Mouse (Mus musculus) midbrain, embryonic 15.5 days (tissue): ENCODE results near the gene Tradd. TPM values are rescaled to one million over a fixed set of nuclear protein-coding genes. Genes with fewer than 3 reads are reported as not detected.
"Not testable (repeated sequence)": the region's sequence is repeated elsewhere in the genome, so short reads cannot be mapped to it uniquely, and the experiment has no call there.

Experiments used
- ATAC-seq: fragments of 200-750 bp; cut with Nextera tagmentation; replicated peaks from 2 replicates; pipeline ENCODE4 v1.8.0; 2017; ENCODE audit warnings: moderate TSS enrichment
- H3K27ac ChIP-seq: fragments of 300-500 bp; sonication (generic); 2 replicates; pipeline ENCODE4 v1.5.1; 2015; ENCODE audit warnings: mild to moderate bottlenecking, inconsistent platforms
- H3K27me3 ChIP-seq: fragments of 300-500 bp; sonication (generic); replicated peaks from 2 replicates; pipeline ENCODE4 v1.6.1; 2015; ENCODE audit warnings: inconsistent platforms
- H3K36me3 ChIP-seq: fragments of 300-500 bp; sonication (generic); replicated peaks from 2 replicates; pipeline ENCODE4 v1.6.1; 2015; ENCODE audit warnings: inconsistent platforms
- H3K4me1 ChIP-seq: fragments of 300-500 bp; sonication (generic); 2 replicates; pipeline ENCODE4 v1.6.1; 2015; ENCODE audit warnings: inconsistent platforms
- H3K4me2 ChIP-seq: fragments of 300-500 bp; sonication (generic); 2 replicates; pipeline ENCODE4 v1.6.1; 2015; ENCODE audit warnings: inconsistent platforms, mild to moderate bottlenecking, moderate library complexity
- H3K4me3 ChIP-seq: fragments of 300-500 bp; sonication (generic); 2 replicates; pipeline ENCODE4 v1.5.1; 2015; ENCODE audit warnings: mild to moderate bottlenecking, inconsistent platforms
- H3K9ac ChIP-seq: fragments of 300-500 bp; sonication (generic); 2 replicates; pipeline ENCODE4 v1.6.1; 2015; ENCODE audit warnings: mild to moderate bottlenecking, inconsistent platforms
- H3K9me3 ChIP-seq: fragments of 300-500 bp; sonication (generic); 2 replicates; pipeline ENCODE4 v1.6.1; 2016; ENCODE audit warnings: inconsistent platforms
- WGBS: fragments of 180-500 bp; shearing (Covaris S2); methylation state at CpG from one replicate; pipeline ENCODE4 v1.1.7; 2015; ENCODE audit warnings: mixed read lengths; 5-methylcytosine and 5-hydroxymethylcytosine counted together
- polyA plus RNA-seq: library from polyadenylated mRNA; unstranded; fragments of >200 nt; fragmentation: Nextera tagmentation; extraction: Ambion mirVana; gene quantifications from 2 replicates; pipeline ENCODE4 v1.2.1, GENCODE M21; 2015

Gene Tradd
- polyA plus RNA-seq, 1 experiment from 2014 or later, result 13.5 TPM

GRCm38 (mm10) chr8:105251954-105252353 lies 12.5 kb downstream of the Tradd start:
- H3K9me3 ChIP-seq, result no peaks in the 10 kb centered on the region
- peaks cover 16% of the 10 kb centered on the region for H3K4me1 ChIP-seq
- 95% methylated on average over 6 of the region's 6 CpGs for WGBS
- no peak overlapping the region for H3K4me3 ChIP-seq
- no peak overlapping the region for H3K9ac ChIP-seq
- H3K36me3 ChIP-seq, result peaks cover 33% of the 10 kb centered on the region
- no peak overlapping the region for H3K27ac ChIP-seq
- H3K4me2 ChIP-seq, result no peak overlapping the region
- peaks cover 12% of the 10 kb centered on the region for H3K27me3 ChIP-seq
- no peak for ATAC-seq

- no peak for ATAC-seq
- peaks cover 21% of the 10 kb centered on the region for H3K36me3 ChIP-seq
- no peak overlapping the region for H3K4me3 ChIP-seq
- no peak overlapping the region for H3K9ac ChIP-seq
- no peak overlapping the region for H3K27ac ChIP-seq
- no peak overlapping the region for H3K4me2 ChIP-seq
- no peaks in the 10 kb centered on the region for H3K27me3 ChIP-seq
- no peaks in the 10 kb centered on the region for H3K9me3 ChIP-seq
- no peaks in the 10 kb centered on the region for H3K4me1 ChIP-seq
- WGBS, result 96% methylated on average over 7 of the region's 7 CpGs
These were observed 23.4 kb downstream of the Tradd start for GRCm38 (mm10) chr8:105241016-105241415.

- H3K4me1 ChIP-seq, result no peaks in the 10 kb centered on the region
- no peak overlapping the region for H3K4me3 ChIP-seq
- no peaks in the 10 kb centered on the region for H3K27me3 ChIP-seq
- no peaks in the 10 kb centered on the region for H3K9me3 ChIP-seq
- no peak overlapping the region for H3K27ac ChIP-seq
- H3K4me2 ChIP-seq, result no peak overlapping the region
- no peak overlapping the region for H3K9ac ChIP-seq
- H3K36me3 ChIP-seq, result peaks cover 28% of the 10 kb centered on the region
- WGBS, result 91% methylated on average over 14 of the region's 14 CpGs
- ATAC-seq, result no peak
These were observed 26.8 kb downstream of the Tradd start for GRCm38 (mm10) chr8:105237442-105238142.

DNA sequence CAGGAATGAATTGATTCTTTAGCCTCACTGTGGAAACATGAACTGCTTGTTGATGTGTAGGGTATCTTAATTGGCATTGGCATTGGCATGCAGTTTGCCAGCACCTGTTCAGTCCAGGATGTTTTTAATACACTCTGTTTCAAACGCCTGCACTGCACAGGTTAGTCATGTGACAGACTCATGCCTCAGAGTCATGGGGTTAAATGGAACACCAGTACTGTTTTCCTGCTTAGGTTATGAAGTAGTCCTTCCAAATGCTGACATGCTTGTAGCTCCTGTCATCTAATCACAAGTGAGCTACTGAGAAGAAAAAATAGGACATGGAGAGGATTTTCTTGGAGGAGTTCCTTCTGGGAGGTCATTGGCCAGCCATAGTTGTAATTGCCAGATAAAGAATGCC lies 29.2 kb downstream of the Tradd start:
- H3K4me1 ChIP-seq, result no peaks in the 10 kb centered on the region
- no peak for ATAC-seq
- H3K4me2 ChIP-seq, result no peak overlapping the region
- no peak overlapping the region for H3K4me3 ChIP-seq
- no peaks in the 10 kb centered on the region for H3K27me3 ChIP-seq
- no peaks in the 10 kb centered on the region for H3K9me3 ChIP-seq
- WGBS, result 84% methylated on average over 1 of the region's 1 CpGs
- no peak overlapping the region for H3K27ac ChIP-seq
- H3K9ac ChIP-seq, result no peak overlapping the region
- H3K36me3 ChIP-seq, result peaks cover 16% of the 10 kb centered on the region

DNA sequence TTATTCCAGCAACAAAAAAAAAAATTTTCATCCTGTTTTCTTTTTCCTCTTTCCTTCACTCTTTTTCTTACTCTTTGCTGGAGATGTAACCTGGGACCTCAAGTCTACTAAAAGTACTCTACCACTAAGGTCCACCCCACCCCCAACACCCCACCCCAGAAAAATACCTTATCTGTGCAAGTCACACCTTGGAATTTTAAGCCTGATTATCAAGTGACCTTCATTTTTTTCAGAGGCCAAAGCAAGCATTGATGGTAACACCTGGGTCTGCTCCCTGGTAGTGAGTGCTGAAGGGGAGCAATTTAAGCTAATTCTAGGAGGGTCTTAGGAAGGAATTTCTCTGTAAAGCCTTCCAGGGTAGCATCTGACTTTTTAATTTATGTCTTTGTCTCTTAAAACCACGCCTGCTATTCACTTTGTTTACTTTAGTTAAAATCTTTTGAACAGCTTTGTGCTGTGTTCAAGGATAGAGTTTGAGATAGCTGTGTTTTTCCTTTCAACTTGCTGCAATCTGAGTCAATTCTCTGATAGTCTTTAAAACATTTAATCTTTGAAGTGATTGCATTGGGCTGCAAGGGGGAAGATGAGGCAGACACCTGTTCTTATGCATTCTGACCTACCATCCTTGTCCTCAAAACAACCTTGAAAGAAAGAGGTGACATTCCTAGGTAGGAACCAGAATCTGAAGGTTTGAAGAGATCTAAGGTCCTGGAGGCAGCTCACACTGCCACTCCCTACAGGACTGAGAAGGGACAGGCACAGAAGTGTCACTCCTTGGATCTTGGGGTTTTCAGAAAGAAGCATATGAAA lies 31.1 kb downstream of the Tradd start:
- no peaks in the 10 kb centered on the region for H3K27me3 ChIP-seq
- H3K4me3 ChIP-seq, result no peak overlapping the region
- H3K4me1 ChIP-seq, result no peaks in the 10 kb centered on the region
- H3K4me2 ChIP-seq, result no peak overlapping the region
- H3K9ac ChIP-seq, result no peak overlapping the region
- no peaks in the 10 kb centered on the region for H3K9me3 ChIP-seq
- WGBS, result 77% methylated on average over 1 of the region's 1 CpGs
- H3K27ac ChIP-seq, result no peak overlapping the region
- 0 out of 2 replicates have a peak, but pooled peaks cover 10% of the 10 kb centered on the region for H3K36me3 ChIP-seq
- no peak for ATAC-seq

DNA sequence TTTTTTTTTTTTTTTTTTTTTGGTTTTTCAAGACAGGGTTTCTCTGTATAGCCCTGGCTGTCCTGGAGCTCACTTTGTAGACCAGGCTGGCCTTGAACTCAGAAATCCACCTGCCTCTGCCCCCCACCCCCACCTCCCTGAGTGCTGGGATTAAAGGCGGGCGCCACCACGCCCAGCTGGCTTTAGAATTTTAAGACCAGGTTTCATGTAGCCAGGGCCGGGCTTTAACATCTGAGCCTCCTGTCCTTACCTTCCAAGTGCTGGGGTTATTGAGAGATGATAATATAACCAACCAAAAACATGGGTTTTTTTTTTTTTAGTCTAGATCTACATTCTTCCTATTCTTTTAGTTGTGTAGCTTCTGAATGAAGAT lies 32.1 kb downstream of the Tradd start:
- not testable (repeated sequence) for H3K4me1 ChIP-seq, H3K9ac ChIP-seq

GRCm38 (mm10) chr8:105231503-105232320 lies 32.7 kb downstream of the Tradd start:
- Histone ChIP-seq H3K9ac (no peak overlapping the region), H3K4me1 (peaks cover 8% of the 10 kb centered on the region), H3K27ac (no peak overlapping the region), H3K9me3 (no peaks in the 10 kb centered on the region), H3K4me3 (no peak overlapping the region), H3K27me3 (no peaks in the 10 kb centered on the region), H3K36me3 (0 out of 2 replicates have a peak, but pooled peaks cover 10% of the 10 kb centered on the region), H3K4me2 (no peak overlapping the region)
- no peak for ATAC-seq
- 86% methylated on average over 12 of the region's 12 CpGs for WGBS

More for the DNA sequence above, 32.1 kb downstream of the Tradd start:
- ATAC-seq, H3K27ac ChIP-seq, H3K4me2 ChIP-seq, H3K9me3 ChIP-seq, H3K4me3 ChIP-seq, H3K27me3 ChIP-seq: not testable (repeated sequence)
- WGBS, result 92% methylated on average over 4 of the region's 4 CpGs
- H3K36me3 ChIP-seq, result 0 out of 2 replicates have a peak, but pooled peaks cover 10% of the 10 kb centered on the region

DNA sequence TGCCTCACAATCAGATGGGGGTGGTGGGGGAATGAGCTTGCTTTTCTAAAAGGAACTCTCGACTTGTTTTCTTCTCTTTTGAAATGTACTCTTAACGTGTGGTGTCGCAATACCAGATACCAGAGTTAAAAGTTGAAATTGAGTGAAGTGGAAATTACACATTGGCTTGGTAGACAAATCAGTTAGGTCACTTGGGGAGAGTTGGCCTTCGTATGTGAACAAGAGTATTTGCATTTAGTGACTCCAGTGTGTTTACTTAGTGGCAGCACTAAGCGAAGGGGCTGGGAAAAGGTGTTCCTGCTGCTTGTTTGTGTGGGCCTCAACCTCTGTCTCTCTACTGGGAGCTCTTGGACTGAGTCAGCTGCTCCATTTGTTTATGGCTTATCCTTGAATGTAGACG lies 38.5 kb downstream of the Tradd start:
- H3K4me2 ChIP-seq, result peak overlapping the region; percentile 67
- no peaks in the 10 kb centered on the region for H3K27me3 ChIP-seq
- H3K27ac ChIP-seq, result no peak overlapping the region
- ATAC-seq, result no peak
- H3K36me3 ChIP-seq, result no peaks in the 10 kb centered on the region
- peak overlapping the region; percentile 66 for H3K9ac ChIP-seq
- no peaks in the 10 kb centered on the region for H3K9me3 ChIP-seq
- H3K4me3 ChIP-seq, result peak overlapping the region; percentile 59
- peaks cover 25% of the 10 kb centered on the region for H3K4me1 ChIP-seq
- 27% methylated on average over 6 of the region's 6 CpGs for WGBS

DNA sequence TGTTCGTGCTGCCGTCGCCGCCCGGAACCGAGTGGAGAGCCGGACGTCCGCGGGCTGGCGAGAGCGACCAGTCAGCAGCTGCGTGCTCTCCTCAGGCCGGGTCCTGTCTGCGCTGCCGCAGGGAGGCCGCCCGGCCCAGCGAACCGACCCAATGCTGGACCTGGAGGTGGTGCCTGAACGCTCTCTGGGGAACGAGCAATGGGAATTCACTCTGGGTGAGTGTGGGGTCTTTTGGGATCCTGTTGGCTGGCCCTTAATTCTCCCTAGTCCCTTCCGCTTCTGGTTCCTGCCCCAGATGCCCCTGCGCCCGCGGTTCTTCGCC lies 39.2 kb downstream of the Tradd start:
- Histone ChIP-seq H3K9ac (peak overlapping the region; percentile 66), H3K4me1 (peaks cover 25% of the 10 kb centered on the region), H3K27ac (peak overlapping the region; percentile 76), H3K9me3 (no peaks in the 10 kb centered on the region), H3K4me3 (peak overlapping the region; percentile 59), H3K4me2 (peak overlapping the region; percentile 67), H3K36me3 (no peaks in the 10 kb centered on the region), H3K27me3 (no peaks in the 10 kb centered on the region)
- no peak for ATAC-seq
- 0% methylated on average over 27 of the region's 27 CpGs for WGBS

DNA sequence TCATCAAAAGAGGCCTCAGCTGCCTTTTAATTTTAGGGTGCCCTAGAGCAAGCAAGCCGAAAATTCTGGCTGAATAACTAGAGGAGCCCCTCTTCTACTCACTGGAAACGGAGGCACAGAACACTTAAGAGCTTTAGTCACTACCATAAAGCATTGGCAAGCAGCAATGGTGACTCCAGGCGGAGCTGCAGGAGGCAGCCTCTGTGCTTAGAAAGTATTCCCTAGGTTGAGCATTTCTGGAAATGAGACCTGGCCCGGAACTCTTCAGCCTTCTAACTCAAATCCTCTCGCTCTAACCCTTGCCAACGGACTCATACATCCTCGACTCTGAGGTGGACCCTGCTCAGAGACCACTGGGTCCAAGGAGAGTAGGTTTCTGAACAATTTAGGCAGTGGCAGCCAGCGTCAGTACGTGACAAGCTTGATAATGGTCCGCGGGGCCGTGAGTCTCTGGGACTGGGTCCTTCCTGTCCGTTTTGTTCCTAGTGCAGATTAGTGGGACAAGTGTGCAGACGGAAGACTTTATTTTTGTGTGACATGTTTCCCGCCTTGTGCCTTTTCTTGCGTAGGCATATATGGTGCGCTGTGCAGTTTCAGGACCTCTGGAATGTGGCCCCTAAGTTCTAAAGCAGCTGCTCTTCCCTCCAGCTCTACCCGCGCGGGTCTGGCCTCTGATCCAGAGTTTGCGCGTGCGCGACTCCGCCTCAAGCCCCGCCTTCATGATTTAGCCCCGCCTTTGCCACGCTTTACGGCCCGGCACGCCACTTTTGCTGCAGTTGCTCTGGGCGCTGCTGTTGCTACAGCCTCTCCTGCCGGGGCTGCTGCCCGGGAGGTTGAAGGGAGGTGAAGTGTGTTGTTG lies 39.8 kb downstream of the Tradd start, which contains the start of gene D230025D16Rik:
TSS of gene D230025D16Rik (plus strand) at position 733 of the 859 bp plus-strand sequence.
- H3K4me1 ChIP-seq, result peaks cover 25% of the 10 kb centered on the region
- H3K4me2 ChIP-seq, result peak within 1 kb of the TSS; percentile 67
- peak within 1 kb of the TSS; percentile 66 for H3K9ac ChIP-seq
- H3K9me3 ChIP-seq, result no peaks in the 10 kb centered on the region
- peak within 1 kb of the TSS; percentile 76 for H3K27ac ChIP-seq
- peak within 1 kb of the TSS; percentile 59 for H3K4me3 ChIP-seq
- WGBS, result 2% methylated on average over 34 of the region's 34 CpGs
- H3K27me3 ChIP-seq, result no peaks in the 10 kb centered on the region
- no peaks in the 10 kb centered on the region for H3K36me3 ChIP-seq
- ATAC-seq, result peak; percentile 95

DNA sequence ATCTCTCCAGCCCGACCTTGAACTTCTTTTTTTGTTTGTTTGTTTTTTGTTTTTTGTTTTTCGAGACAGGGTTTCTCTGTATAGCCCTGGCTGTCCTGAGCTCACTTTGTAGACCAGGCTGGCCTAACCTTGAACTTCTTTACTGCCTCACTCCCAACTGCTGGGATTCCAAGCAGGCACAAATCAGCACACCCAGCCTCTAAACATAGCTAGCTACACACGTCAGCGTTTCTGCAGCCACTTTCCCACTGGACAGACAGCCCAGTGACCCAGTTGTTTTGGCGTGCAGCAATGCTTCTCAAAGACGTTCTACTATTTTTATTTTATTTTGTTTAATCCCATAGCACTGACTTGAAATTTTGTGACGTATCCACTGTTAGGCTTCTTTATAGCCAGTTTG lies 40.6 kb downstream of the Tradd start:
- Histone ChIP-seq H3K4me1 (peaks cover 25% of the 10 kb centered on the region), H3K27me3 (no peaks in the 10 kb centered on the region), H3K4me2 (0 out of 2 replicates have a peak overlapping the region, but pooled peaks have one; percentile 67), H3K36me3 (no peaks in the 10 kb centered on the region), H3K9me3 (no peaks in the 10 kb centered on the region), H3K9ac (no peak overlapping the region), H3K27ac (no peak overlapping the region), H3K4me3 (no peak overlapping the region)
- ATAC-seq, result no peak
- 81% methylated on average over 7 of the region's 7 CpGs for WGBS
